In the genomic region with DNA sequence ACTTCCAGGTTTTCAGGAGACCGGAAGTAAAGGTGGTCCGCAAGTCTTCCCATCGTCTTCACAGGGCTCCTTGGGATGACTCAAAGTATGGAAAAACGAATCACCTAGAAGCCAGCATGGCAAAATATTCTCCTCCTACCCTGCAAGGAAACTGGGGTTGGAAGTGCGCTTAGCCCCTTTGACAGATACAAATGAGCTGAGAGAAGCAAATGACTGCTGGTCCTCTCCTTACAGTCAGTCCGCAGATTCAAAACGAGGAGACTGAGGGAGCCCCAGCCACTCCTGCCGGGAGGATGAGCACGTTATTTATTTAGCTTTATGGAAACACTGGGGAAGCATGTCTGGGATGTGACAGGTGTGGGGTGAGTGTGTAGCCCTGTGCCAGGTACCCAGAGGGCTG, we compare ENCODE assay signal across 22 mouse cellular contexts.
DNase-seq lines count a peak whose midpoint lies in the region; ATAC-seq and TF ChIP-seq lines count a peak whose summit lies in the region.
"Had no signal": no experiment of that assay in that cellular context is flagged by ENCODE, and none has a peak within 500 bp of the region (broad histone marks: within the 10 kb centered on the region; RNA-seq: fewer than 3 reads in every experiment).

No protein-coding gene starts in this region.

- no peak overlapping the region for H3K9ac ChIP-seq in lung, embryonic 15.5 days
- H3K9ac ChIP-seq: embryonic facial prominence, embryonic 12.5 days; embryonic facial prominence, embryonic 15.5 days; forebrain, postnatal 0 days; hindbrain, embryonic 12.5 days; hindbrain, embryonic 15.5 days had no signal

- H3K4me3 ChIP-seq in cerebellum, adult 2 months (replicated peaks; ENCODE audit: insufficient read depth, low read depth, low read length): no peak overlapping the region
- peak overlapping the region; percentile 4; the same call in 1 of the 2 replicates for H3K4me3 ChIP-seq in lung, embryonic 15.5 days
- no peak overlapping the region for H3K4me3 ChIP-seq in lung, adult 2 months (replicated peaks; ENCODE audit: extremely low read depth, low read depth, low read length)
- H3K4me3 ChIP-seq: embryonic facial prominence, embryonic 12.5 days; embryonic facial prominence, embryonic 15.5 days; gastrocnemius, adult 2 months; hindbrain, embryonic 12.5 days; hindbrain, embryonic 15.5 days had no signal

- 58% methylated on average over 9 of the region's 9 CpGs for WGBS in cerebellum, adult 2 months
- WGBS in lung, embryonic 15.5 days: 36% methylated on average over 9 of the region's 9 CpGs
- 52% methylated on average over 9 of the region's 9 CpGs for WGBS in lung, adult 2 months

- peak overlapping the region; percentile 44; the same call in 1 of the 2 replicates for H3K27ac ChIP-seq in cerebellum, adult 2 months (ENCODE audit: insufficient read depth, low read length)
- no peak overlapping the region for H3K27ac ChIP-seq in lung, embryonic 15.5 days
- H3K27ac ChIP-seq: embryonic facial prominence, embryonic 12.5 days; embryonic facial prominence, embryonic 15.5 days; gastrocnemius, adult 2 months; hindbrain, embryonic 12.5 days; hindbrain, embryonic 15.5 days had no signal

- TF ChIP-seq POLR2A in cerebellum, adult 2 months (IDR thresholded peaks at IDR 0.05; ENCODE audit: borderline replicate concordance, insufficient read depth, low read length): no peak
- TF ChIP-seq POLR2A in lung, adult 2 months (IDR thresholded peaks at IDR 0.05; ENCODE audit: borderline replicate concordance, extremely low read depth, low read depth, low read length): no peak

- no peak for DNase-seq in cerebellum, adult 2 months
- no peak for DNase-seq in cerebellum, adult 11-12 months
- DNase-seq in lung, adult 2 months: no peak
- peak; percentile 9 for DNase-seq in lung, postnatal 10 days
- no peak for DNase-seq in lung, postnatal 4 days
- DNase-seq: adrenal gland, adult 8-10 months; adrenal gland, postnatal 25 days; cerebellum, adult 18-20 months; cerebellum, adult 9-11 months; cerebellum, postnatal 25 days; forebrain, postnatal 0 days; gastrocnemius, adult 2 months; gastrocnemius, postnatal 14 days; heart, adult 11 months had no signal

- H3K9me3 ChIP-seq in lung, embryonic 15.5 days: no peaks in the 10 kb centered on the region
- H3K9me3 ChIP-seq: embryonic facial prominence, embryonic 12.5 days; embryonic facial prominence, embryonic 15.5 days; hindbrain, embryonic 12.5 days; hindbrain, embryonic 15.5 days had no signal

- peak overlapping the region; percentile 33 for H3K4me2 ChIP-seq in lung, embryonic 15.5 days
- H3K4me2 ChIP-seq: embryonic facial prominence, embryonic 12.5 days; embryonic facial prominence, embryonic 15.5 days; heart, embryonic 11.5 days; hindbrain, embryonic 12.5 days; hindbrain, embryonic 15.5 days had no signal

- peaks cover 5% of the 10 kb centered on the region for H3K4me1 ChIP-seq in cerebellum, adult 2 months (ENCODE audit: control insufficient read depth, insufficient read depth, low read length)
- peaks cover 25% of the 10 kb centered on the region for H3K4me1 ChIP-seq in lung, embryonic 15.5 days
- peaks cover 2% of the 10 kb centered on the region for H3K4me1 ChIP-seq in lung, adult 2 months (ENCODE audit: control insufficient read depth, insufficient read depth, low read length)
- H3K4me1 ChIP-seq: embryonic facial prominence, embryonic 12.5 days; embryonic facial prominence, embryonic 15.5 days; hindbrain, embryonic 15.5 days had no signal

- no peaks in the 10 kb centered on the region for H3K36me3 ChIP-seq in lung, embryonic 15.5 days
- H3K36me3 ChIP-seq: embryonic facial prominence, embryonic 12.5 days; embryonic facial prominence, embryonic 15.5 days; hindbrain, embryonic 12.5 days; hindbrain, embryonic 15.5 days had no signal

- ATAC-seq in lung, embryonic 15.5 days (ENCODE audit: borderline replicate concordance, extremely low read depth, low FRiP score, low TSS enrichment): peak; percentile 57; the same call in 1 of the 2 replicates
- ATAC-seq: activated CD4-positive, CD25-positive, alpha-beta regulatory T cell, adult 4 months; forebrain, embryonic 14.5 days; forebrain, postnatal 0 days had no signal

- no peaks in the 10 kb centered on the region for H3K27me3 ChIP-seq in cerebellum, adult 2 months (ENCODE audit: control insufficient read depth, insufficient read depth, low read length)
- no peaks in the 10 kb centered on the region for H3K27me3 ChIP-seq in lung, embryonic 15.5 days
- H3K27me3 ChIP-seq: embryonic facial prominence, embryonic 12.5 days; embryonic facial prominence, embryonic 15.5 days; hindbrain, embryonic 12.5 days; hindbrain, embryonic 15.5 days had no signal

- no peak for TF ChIP-seq CTCF in cerebellum, adult 2 months (IDR thresholded peaks at IDR 0.05; ENCODE audit: borderline replicate concordance, insufficient read depth, low read depth, low read length)
- no peak for TF ChIP-seq CTCF in lung, adult 2 months (IDR thresholded peaks at IDR 0.05; ENCODE audit: insufficient read depth, low read length)
